Mouse (Mus musculus) liver, postnatal 0 days (tissue): ENCODE measurements around the gene Pnpla8. TPM values are rescaled to one million over a fixed set of nuclear protein-coding genes. Genes with fewer than 3 reads are reported as not detected.

Experiments
- ATAC-seq: fragments of 200-750 bp; cut with Nextera tagmentation; 2 replicates; pipeline ENCODE4 v1.8.0; 2017; ENCODE audit warnings: mild to moderate bottlenecking, moderate library complexity
- DNase-seq: peaks from one replicate; pipeline ENCODE4 v3.0.0-alpha.2; 2016
- H3K27ac ChIP-seq: fragments of 300-500 bp; sonication (generic); 2 replicates; pipeline ENCODE4 v1.5.1; 2014; ENCODE audit warnings: antibody characterized with exemption, moderate library complexity, mild to moderate bottlenecking, low read depth
- H3K27me3 ChIP-seq: fragments of 300-500 bp; sonication (generic); 2 replicates; pipeline ENCODE4 v1.6.1; 2014; ENCODE audit warnings: low read length, control low read depth, mixed read lengths; ENCODE audit not compliant: insufficient read depth
- H3K36me3 ChIP-seq: fragments of 300-500 bp; sonication (generic); replicated peaks from 2 replicates; pipeline ENCODE4 v1.6.1; 2014; ENCODE audit warnings: mild to moderate bottlenecking, control low read depth, low read length, moderate library complexity, mixed read lengths; ENCODE audit not compliant: insufficient read depth
- H3K4me1 ChIP-seq: fragments of 300-500 bp; sonication (generic); 2 replicates; pipeline ENCODE4 v1.6.1; 2014; ENCODE audit warnings: antibody characterized with exemption, mild to moderate bottlenecking, control low read depth; ENCODE audit not compliant: insufficient read depth
- H3K4me2 ChIP-seq: fragments of 300-500 bp; sonication (generic); 2 replicates; pipeline ENCODE4 v1.6.1; 2014; ENCODE audit warnings: low read depth, mild to moderate bottlenecking, low read length, moderate library complexity, mixed read lengths
- H3K4me3 ChIP-seq: fragments of 300-500 bp; sonication (generic); 2 replicates; pipeline ENCODE4 v1.5.1; 2014; ENCODE audit warnings: low read depth, low read length
- H3K9ac ChIP-seq: fragments of 300-500 bp; sonication (generic); replicated peaks from 2 replicates; pipeline ENCODE4 v1.6.1; 2014; ENCODE audit warnings: mild to moderate bottlenecking, moderate library complexity
- H3K9me3 ChIP-seq: fragments of 300-500 bp; sonication (generic); 2 replicates; pipeline ENCODE4 v1.6.1; 2016; ENCODE audit warnings: mild to moderate bottlenecking, control low read depth, low read length, mixed read lengths
- CTCF ChIP-seq: sonication (generic); IDR thresholded peaks from 2 replicates; pipeline ENCODE4 v1.5.1; 2016; ENCODE audit warnings: antibody characterized with exemption, low read depth
- EP300 ChIP-seq: IDR thresholded peaks from 2 replicates; pipeline ENCODE4 v1.6.1; 2016; ENCODE audit warnings: antibody characterized with exemption, low read depth, mild to moderate bottlenecking
- WGBS: fragments of 180-500 bp; shearing (Covaris S2); extraction: QIAGEN DNeasy Blood & Tissue Kit; methylation state at CpG from one replicate; pipeline ENCODE4 v1.1.7; 2014; ENCODE audit not compliant: insufficient replicate concordance; 5-methylcytosine and 5-hydroxymethylcytosine counted together
- polyA plus RNA-seq: library from polyadenylated mRNA; unstranded; fragments of >200 nt; fragmentation: Nextera tagmentation; extraction: Ambion mirVana; gene quantifications from 2 replicates; pipeline ENCODE4 v1.2.1, GENCODE M21; 2015

The Pnpla8 gene
- polyA plus RNA-seq, 1 experiment from 2014 or later, result 49.6 TPM

GRCm38 (mm10) chr12:44283378-44283777 is 62.2 kb downstream of the Pnpla8 start:
- Histone ChIP-seq H3K4me2 (no peak overlapping the region; the same call in 1 of the 2 replicates), H3K9ac (no peak overlapping the region), H3K36me3 (peaks cover 26% of the 10 kb centered on the region), H3K27me3 (no peaks in the 10 kb centered on the region), H3K9me3 (no peaks in the 10 kb centered on the region), H3K4me1 (0 out of 2 replicates have a peak, but pooled peaks cover 2% of the 10 kb centered on the region), H3K4me3 (no peak overlapping the region), H3K27ac (peak overlapping the region; percentile 23; the same call in 1 of the 2 replicates)
- 31% methylated on average over 9 of the region's 9 CpGs for WGBS
- ATAC-seq, result no peak
- DNase-seq, result no peak
- no peak for TF ChIP-seq EP300
- no peak for TF ChIP-seq CTCF

DNA sequence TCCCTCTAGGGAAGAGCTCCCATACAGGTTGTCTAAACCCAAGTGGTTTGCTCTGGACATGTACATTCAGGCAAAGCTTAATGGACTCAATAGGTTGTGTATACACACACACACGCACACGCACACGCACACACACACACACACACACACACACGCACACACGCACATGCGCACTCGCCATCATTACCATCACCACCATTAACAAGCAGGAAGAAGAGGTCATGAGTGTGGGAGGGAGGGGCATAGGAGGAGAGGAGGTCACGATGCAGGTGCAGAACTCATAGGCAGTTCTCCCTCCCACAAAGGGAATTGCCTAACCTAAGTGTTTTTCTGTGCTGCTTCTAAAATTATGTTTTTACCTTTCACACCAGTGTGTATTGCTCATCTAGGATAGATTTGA is 65.8 kb downstream of the Pnpla8 start:
- H3K27ac ChIP-seq, result no peak overlapping the region
- ATAC-seq (no peak), DNase-seq (no peak)
- H3K27me3 ChIP-seq, result no peaks in the 10 kb centered on the region
- peaks cover 44% of the 10 kb centered on the region for H3K36me3 ChIP-seq
- WGBS, result 92% methylated on average over 8 of the region's 8 CpGs
- no peak overlapping the region for H3K9ac ChIP-seq
- H3K9me3 ChIP-seq, result no peaks in the 10 kb centered on the region
- no peaks in the 10 kb centered on the region for H3K4me1 ChIP-seq
- TF ChIP-seq EP300 (no peak), CTCF (no peak)
- H3K4me3 ChIP-seq, result no peak overlapping the region
- H3K4me2 ChIP-seq, result no peak overlapping the region

DNA sequence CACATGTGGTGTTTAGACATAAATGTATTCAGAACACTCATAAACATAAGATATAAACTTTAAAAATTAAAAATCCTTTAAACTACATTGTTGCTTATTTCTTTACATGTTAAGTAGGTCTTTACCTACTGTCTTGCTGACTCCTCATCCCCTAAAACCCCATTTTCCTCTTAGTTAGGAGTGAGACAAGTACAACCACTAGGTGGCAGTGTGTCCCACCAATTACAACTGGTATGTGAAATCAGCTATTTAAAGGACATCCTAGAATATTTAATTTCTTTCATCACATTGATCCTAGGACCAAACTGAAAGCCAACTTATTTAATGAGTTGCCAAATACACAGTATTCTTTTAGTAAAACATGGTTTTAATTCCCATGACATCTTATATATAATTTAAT is 71.1 kb downstream of the Pnpla8 start:
- Histone ChIP-seq H3K4me3 (no peak overlapping the region), H3K27ac (no peak overlapping the region), H3K4me2 (no peak overlapping the region), H3K9ac (no peak overlapping the region), H3K27me3 (no peaks in the 10 kb centered on the region), H3K36me3 (peaks cover 26% of the 10 kb centered on the region), H3K4me1 (no peaks in the 10 kb centered on the region), H3K9me3 (no peaks in the 10 kb centered on the region)
- ATAC-seq (peak; percentile 47; the same call in 1 of the 2 replicates), DNase-seq (peak; percentile 52)
- TF ChIP-seq CTCF (peak; percentile 88), EP300 (no peak)

- Histone ChIP-seq H3K36me3 (peaks cover 28% of the 10 kb centered on the region), H3K27me3 (no peaks in the 10 kb centered on the region), H3K9me3 (no peaks in the 10 kb centered on the region), H3K27ac (no peak overlapping the region), H3K4me3 (no peak overlapping the region), H3K4me2 (no peak overlapping the region), H3K4me1 (no peaks in the 10 kb centered on the region), H3K9ac (no peak overlapping the region)
- ATAC-seq (no peak), DNase-seq (no peak)
- TF ChIP-seq CTCF (no peak), EP300 (no peak)
Measured at GRCm38 (mm10) chr12:44300793-44301192, 79.6 kb downstream of the Pnpla8 start.

GRCm38 (mm10) chr12:44304012-44304411 is 82.8 kb downstream of the Pnpla8 start:
- Histone ChIP-seq H3K9ac (no peak overlapping the region), H3K4me3 (no peak overlapping the region), H3K27ac (no peak overlapping the region), H3K36me3 (peaks cover 35% of the 10 kb centered on the region), H3K27me3 (no peaks in the 10 kb centered on the region), H3K9me3 (no peaks in the 10 kb centered on the region), H3K4me2 (no peak overlapping the region), H3K4me1 (no peaks in the 10 kb centered on the region)
- ATAC-seq (no peak), DNase-seq (no peak)
- TF ChIP-seq EP300, result no peak
- 91% methylated on average over 1 of the region's 1 CpGs for WGBS

DNA sequence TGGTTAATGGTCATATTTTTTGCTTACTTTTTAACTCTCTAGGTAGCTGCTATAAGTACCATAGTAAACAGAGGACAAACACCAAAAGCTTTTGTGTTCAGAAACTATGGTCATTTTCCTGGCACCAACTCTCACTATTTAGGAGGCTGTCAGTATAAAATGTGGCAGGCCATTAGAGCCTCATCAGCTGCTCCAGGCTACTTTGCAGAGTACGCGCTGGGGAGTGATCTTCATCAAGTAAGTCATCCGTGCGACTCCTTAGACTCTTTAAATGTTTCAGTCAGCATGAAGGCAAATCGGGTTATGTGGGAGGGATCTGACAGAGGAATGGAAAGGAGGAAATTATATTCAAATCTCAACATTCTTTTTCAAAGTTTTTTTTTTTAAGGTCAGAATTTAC is 83.7 kb downstream of the Pnpla8 start:
- H3K27ac ChIP-seq, result no peak overlapping the region
- WGBS, result 87% methylated on average over 5 of the region's 5 CpGs
- H3K4me2 ChIP-seq, result no peak overlapping the region
- TF ChIP-seq CTCF (no peak), EP300 (no peak)
- no peaks in the 10 kb centered on the region for H3K9me3 ChIP-seq
- DNase-seq, result no peak
- H3K4me3 ChIP-seq, result no peak overlapping the region
- ATAC-seq, result no peak
- H3K36me3 ChIP-seq, result peaks cover 38% of the 10 kb centered on the region
- H3K4me1 ChIP-seq, result no peaks in the 10 kb centered on the region
- no peaks in the 10 kb centered on the region for H3K27me3 ChIP-seq
- H3K9ac ChIP-seq, result no peak overlapping the region

DNA sequence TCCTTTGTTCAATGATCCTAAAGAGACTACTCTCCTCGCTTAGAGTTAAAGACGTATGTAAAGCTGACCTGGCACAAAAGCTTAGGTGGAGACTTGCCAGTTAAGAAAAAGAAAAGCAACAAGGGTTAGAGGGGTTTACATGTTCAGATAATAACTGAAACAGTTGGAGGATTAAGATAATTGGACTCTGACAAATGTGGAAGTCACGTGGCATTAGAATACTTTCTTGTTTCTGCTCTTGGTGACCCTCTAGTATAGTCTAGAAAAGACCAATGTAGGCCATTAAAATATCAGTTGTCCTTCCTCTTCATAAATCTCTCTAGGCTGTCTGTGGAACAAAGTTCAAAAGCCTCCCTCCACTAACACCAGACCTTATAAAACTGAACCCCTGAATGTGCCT is 87.1 kb downstream of the Pnpla8 start:
- peaks cover 37% of the 10 kb centered on the region for H3K36me3 ChIP-seq
- no peak overlapping the region for H3K27ac ChIP-seq
- ATAC-seq (no peak), DNase-seq (no peak)
- no peaks in the 10 kb centered on the region for H3K4me1 ChIP-seq
- TF ChIP-seq CTCF (no peak), EP300 (no peak)
- no peak overlapping the region for H3K4me2 ChIP-seq
- no peak overlapping the region for H3K9ac ChIP-seq
- no peak overlapping the region for H3K4me3 ChIP-seq
- no peaks in the 10 kb centered on the region for H3K27me3 ChIP-seq
- WGBS, result 71% methylated on average over 3 of the region's 3 CpGs
- no peaks in the 10 kb centered on the region for H3K9me3 ChIP-seq
